In genomic region chr14:7765569-7766314, GRCm38 (mm10) we compare ENCODE assay signal across 8 mouse cellular contexts. TPM values are rescaled to one million over a fixed set of nuclear protein-coding genes. Genes with fewer than 3 reads are reported as not detected.
A peak's percentile ranks its signal among the peaks of the same experiment; 100 is the strongest.
DNase-seq lines count a peak whose midpoint lies in the region; ATAC-seq and TF ChIP-seq lines count a peak whose summit lies in the region.

No protein-coding gene starts in this region.

- peak; percentile 80 for DNase-seq in c-Kit-positive CD71-negative TER-119-negative erythroid progenitor cells, embryonic 14.5 days (ENCODE audit: low read depth)
- DNase-seq in heart, postnatal 14 days, result peak; percentile 80 to 82
- peak; percentile 92 for DNase-seq in kidney, postnatal 4 days
- peak; percentile 88 for DNase-seq in liver, postnatal 0 days
- DNase-seq in thymus, adult 18-20 months, result peak; percentile 53 to 69

- H3K4me2 ChIP-seq in forebrain, embryonic 12.5 days, result no peak overlapping the region
- no peak overlapping the region for H3K4me2 ChIP-seq in liver, postnatal 0 days (ENCODE audit: low read depth, low read length)

- H3K9ac ChIP-seq in ES-Bruce4 (ENCODE audit: low read depth, poor library complexity, severe bottlenecking), result no peak overlapping the region
- no peak overlapping the region for H3K9ac ChIP-seq in forebrain, embryonic 12.5 days
- no peak overlapping the region for H3K9ac ChIP-seq in liver, postnatal 0 days (replicated peaks)

- H3K4me1 ChIP-seq in ES-Bruce4 (ENCODE audit: control insufficient read depth, insufficient read depth, low read length), result no peaks in the 10 kb centered on the region
- H3K4me1 ChIP-seq in forebrain, embryonic 12.5 days, result no peaks in the 10 kb centered on the region
- no peaks in the 10 kb centered on the region for H3K4me1 ChIP-seq in liver, postnatal 0 days (ENCODE audit: insufficient read depth)

- H3K9me3 ChIP-seq in ES-Bruce4 (replicated peaks; ENCODE audit: control insufficient read depth, insufficient read depth, low read length, poor library complexity, severe bottlenecking), result no peaks in the 10 kb centered on the region
- no peaks in the 10 kb centered on the region for H3K9me3 ChIP-seq in forebrain, embryonic 12.5 days
- H3K9me3 ChIP-seq in liver, postnatal 0 days (ENCODE audit: low read length), result no peaks in the 10 kb centered on the region

- H3K36me3 ChIP-seq in ES-Bruce4 (ENCODE audit: control insufficient read depth, insufficient read depth, low read length, poor library complexity, severe bottlenecking), result no peaks in the 10 kb centered on the region
- no peaks in the 10 kb centered on the region for H3K36me3 ChIP-seq in forebrain, embryonic 12.5 days (replicated peaks)
- no peaks in the 10 kb centered on the region for H3K36me3 ChIP-seq in liver, postnatal 0 days (replicated peaks; ENCODE audit: insufficient read depth, low read length)

- no peaks in the 10 kb centered on the region for H3K27me3 ChIP-seq in ES-Bruce4 (ENCODE audit: control insufficient read depth, insufficient read depth, low read length, poor library complexity, severe bottlenecking)
- no peaks in the 10 kb centered on the region for H3K27me3 ChIP-seq in forebrain, embryonic 12.5 days
- no peaks in the 10 kb centered on the region for H3K27me3 ChIP-seq in liver, postnatal 0 days (ENCODE audit: insufficient read depth, low read length)

- no peak overlapping the region for H3K4me3 ChIP-seq in ES-Bruce4 (ENCODE audit: low read depth, low read length)
- no peak overlapping the region for H3K4me3 ChIP-seq in forebrain, embryonic 12.5 days (replicated peaks)
- H3K4me3 ChIP-seq in liver, postnatal 0 days (ENCODE audit: low read depth, low read length), result no peak overlapping the region

- H3K27ac ChIP-seq in ES-Bruce4 (ENCODE audit: insufficient read depth, low read length), result no peak overlapping the region
- H3K27ac ChIP-seq in forebrain, embryonic 12.5 days, result no peak overlapping the region
- no peak overlapping the region for H3K27ac ChIP-seq in liver, postnatal 0 days (ENCODE audit: low read depth)

- TF ChIP-seq CTCF in ES-Bruce4 (IDR thresholded peaks at IDR 0.05; ENCODE audit: low read depth, low read length), result peak; percentile 99
- TF ChIP-seq CTCF in liver, postnatal 0 days (IDR thresholded peaks at IDR 0.05; ENCODE audit: low read depth), result peak; percentile 86

- TF ChIP-seq EP300 in ES-Bruce4 (IDR thresholded peaks at IDR 0.05; ENCODE audit: insufficient read depth, low read depth, low read length), result no peak
- no peak for TF ChIP-seq EP300 in liver, postnatal 0 days (IDR thresholded peaks at IDR 0.05; ENCODE audit: low read depth)

- peak; percentile 91 for ATAC-seq in forebrain, embryonic 12.5 days (ENCODE audit: low FRiP score)
- peak; percentile 75 for ATAC-seq in liver, postnatal 0 days
- peak; percentile 90 for ATAC-seq in neutrophil, adult 5-6 weeks (ENCODE audit: extremely low read depth, insufficient number of reproducible peaks, low FRiP score, poor library complexity, severe bottlenecking)

- intact Hi-C loops in heart, postnatal 14 days (cut with DNase I), result loop anchor here (5.0 kb wide), 1 partner anchor 37 kb away; no protein-coding TSS in a partner anchor

- 10% methylated on average over 9 of the region's 9 CpGs for WGBS in forebrain, embryonic 12.5 days
- WGBS in liver, postnatal 0 days (ENCODE audit: insufficient replicate concordance), result 11% methylated on average over 9 of the region's 9 CpGs

- no peak for TF ChIP-seq POLR2A in ES-Bruce4 (IDR thresholded peaks at IDR 0.05; ENCODE audit: insufficient read depth, low read length)

RNA-seq across cellular contexts. Expression of gene Gm26661, which starts 25.6 kb away (rescaled TPM):
- polyA plus RNA-seq in ES-Bruce4 (2011; ENCODE audit: insufficient read depth, insufficient read length, low read depth, missing spikeins), result not detected in 2 replicates
- not detected in 2 replicates for polyA plus RNA-seq in forebrain, embryonic 12.5 days (2016; fragmentation: Nextera tagmentation; extraction: Ambion mirVana)
- not detected for total RNA-seq in heart, postnatal 14 days (2021)
- polyA plus RNA-seq in liver, postnatal 0 days (2015; fragmentation: Nextera tagmentation; extraction: Ambion mirVana), result not detected in 2 replicates
- total RNA-seq in neutrophil, adult 5-6 weeks (2017), result not detected in 2 replicates

RNA-seq across cellular contexts. Expression of gene Flnb, which starts 52.0 kb away (rescaled TPM):
- polyA plus RNA-seq in ES-Bruce4 (2011; ENCODE audit: insufficient read depth, insufficient read length, low read depth, missing spikeins), result 326 and 328 TPM in 2 replicates
- 21.3 and 22.9 TPM in 2 replicates for polyA plus RNA-seq in forebrain, embryonic 12.5 days (2016; fragmentation: Nextera tagmentation; extraction: Ambion mirVana)
- 10 to 100 TPM; 32.5 to 36.3 TPM for total RNA-seq in heart, postnatal 14 days (2021)
- polyA plus RNA-seq in liver, postnatal 0 days (2015; fragmentation: Nextera tagmentation; extraction: Ambion mirVana), result 2.5 and 2.9 TPM in 2 replicates
- 9.0 and 9.3 TPM in 2 replicates for total RNA-seq in neutrophil, adult 5-6 weeks (2017)

Comparison
In these comparisons a context has a peak if more than half of its experiments do, and no peak if none do; other contexts are left out.
1. RNA of gene Flnb, which starts 52.0 kb away (polyA plus RNA-seq): 326 to 328 TPM in ES-Bruce4; 21.3 to 22.9 TPM in forebrain, embryonic 12.5 days and 2.5 to 2.9 TPM in liver, postnatal 0 days; every median in the first group is over 10 times any median in the second.
2. Peak in every context shown above with its lines, with median percentiles within 50 percentile points of each other: DNase-seq and ATAC-seq.